Mouse (Mus musculus): Measurements from ENCODE around the gene Ddc. TPM values are rescaled to one million over a fixed set of nuclear protein-coding genes. Genes with fewer than 3 reads are reported as not detected.

Ddc gene
- polyA plus RNA-seq, 1 experiment from 2014 or later = 7.5 TPM

DNA sequence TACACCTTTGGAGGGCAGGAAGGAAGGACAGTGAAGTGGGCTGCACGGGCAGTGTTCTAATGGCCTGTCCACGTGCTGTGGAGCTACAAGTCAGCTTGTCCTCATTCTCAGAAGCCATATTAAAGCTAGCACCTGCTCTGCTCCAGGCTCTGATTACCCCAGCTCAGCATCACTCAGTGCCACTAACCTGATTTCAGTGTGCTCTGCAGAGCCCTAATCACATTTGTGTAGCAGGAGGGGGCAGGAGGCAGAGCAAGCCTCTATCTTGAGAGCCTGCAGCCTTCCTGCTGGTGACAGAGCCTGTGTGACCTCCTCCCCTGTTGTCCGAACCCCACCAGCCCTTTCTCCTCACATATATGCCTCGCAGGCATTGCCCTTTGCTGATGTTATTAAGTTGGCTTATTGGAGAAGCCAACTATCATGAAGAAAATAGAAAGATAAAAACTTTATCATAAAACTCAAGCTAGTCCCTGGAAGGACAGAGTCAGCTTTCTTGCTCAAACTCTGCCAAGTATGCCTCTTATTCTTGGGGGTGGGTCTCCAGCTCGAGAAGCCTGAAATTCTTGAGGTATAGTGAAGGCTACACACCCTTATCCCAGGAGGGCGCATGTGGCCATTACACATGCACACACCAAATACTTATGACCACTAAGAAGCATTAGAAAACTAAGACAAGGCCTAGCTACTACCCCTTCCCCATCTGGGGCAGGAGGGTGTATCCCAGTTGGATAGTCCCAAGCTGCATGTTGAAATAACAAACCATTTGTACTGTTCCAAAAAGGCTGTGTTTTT is 47.3 kb downstream of the Ddc start:
- Histone ChIP-seq H3K36me3 (ENCODE audit: control insufficient read depth, insufficient read depth, low read length) (no peaks in the 10 kb centered on the region; the same call in 1 of the 2 replicates), H3K27ac (ENCODE audit: low read depth, low read length) (no peak overlapping the region), H3K4me2 (ENCODE audit: low read depth) (no peak overlapping the region), H3K9ac (ENCODE audit: low read length) (no peak overlapping the region), H3K27me3 (ENCODE audit: control insufficient read depth, insufficient read depth, low read length) (no peaks in the 10 kb centered on the region), H3K4me3 (ENCODE audit: low read depth, low read length) (no peak overlapping the region), H3K4me1 (ENCODE audit: control insufficient read depth, insufficient read depth, low read length) (peaks cover 23% of the 10 kb centered on the region), H3K9me3 (ENCODE audit: control insufficient read depth, low read length) (no peaks in the 10 kb centered on the region)
- no peak for DNase-seq (ENCODE audit: low spot score)
- no peak for ATAC-seq (ENCODE audit: insufficient read depth, low FRiP score, low TSS enrichment)
- 70% methylated on average over 6 of the region's 6 CpGs for WGBS

DNA sequence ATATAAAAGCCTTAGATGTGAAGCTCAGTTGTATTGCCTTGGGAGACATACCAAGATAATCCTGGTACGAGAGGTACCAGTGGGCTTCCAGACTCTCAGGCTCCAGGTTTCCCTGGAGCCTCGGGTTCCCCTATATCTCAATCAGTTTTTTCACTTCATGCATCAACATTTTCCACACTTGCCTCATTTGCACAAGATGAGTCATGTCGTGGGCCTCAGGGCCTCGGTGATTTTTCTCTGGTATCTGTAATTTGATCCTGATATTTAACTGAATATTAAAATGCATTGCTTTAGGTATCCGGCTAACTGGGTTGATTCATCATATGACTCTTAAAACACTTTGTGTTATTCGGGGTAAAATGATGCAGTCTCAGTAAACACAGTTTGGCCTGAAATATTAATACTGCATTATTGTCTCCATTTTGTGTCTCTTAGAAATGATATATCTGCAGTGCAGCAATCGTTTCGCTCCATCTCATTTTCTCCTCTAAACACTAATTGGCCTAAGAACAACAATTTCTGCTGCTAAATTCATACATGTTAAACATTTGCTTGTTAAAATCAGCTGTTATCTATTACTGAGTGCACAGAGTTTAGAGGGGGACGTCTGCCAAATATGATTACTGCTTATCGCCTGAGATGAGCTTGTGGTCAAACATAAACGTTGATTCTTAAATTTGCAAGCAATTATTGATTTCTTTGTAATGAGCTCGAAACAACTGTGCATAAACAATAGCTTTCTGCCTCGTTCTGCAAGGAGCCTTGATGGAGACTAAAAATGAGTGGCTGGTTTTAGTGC is 48.2 kb downstream of the Ddc start:
- Histone ChIP-seq H3K27me3 (ENCODE audit: control insufficient read depth, insufficient read depth, low read length) (no peaks in the 10 kb centered on the region), H3K36me3 (ENCODE audit: control insufficient read depth, insufficient read depth, low read length) (no peaks in the 10 kb centered on the region), H3K9me3 (ENCODE audit: control insufficient read depth, low read length) (no peaks in the 10 kb centered on the region), H3K27ac (ENCODE audit: low read depth, low read length) (no peak overlapping the region), H3K9ac (ENCODE audit: low read length) (no peak overlapping the region), H3K4me3 (ENCODE audit: low read depth, low read length) (no peak overlapping the region), H3K4me1 (ENCODE audit: control insufficient read depth, insufficient read depth, low read length) (peaks cover 15% of the 10 kb centered on the region), H3K4me2 (ENCODE audit: low read depth) (no peak overlapping the region)
- DNase-seq (ENCODE audit: low spot score) = no peak
- ATAC-seq (ENCODE audit: insufficient read depth, low FRiP score, low TSS enrichment) = no peak
- WGBS = 79% methylated on average over 13 of the region's 13 CpGs

DNA sequence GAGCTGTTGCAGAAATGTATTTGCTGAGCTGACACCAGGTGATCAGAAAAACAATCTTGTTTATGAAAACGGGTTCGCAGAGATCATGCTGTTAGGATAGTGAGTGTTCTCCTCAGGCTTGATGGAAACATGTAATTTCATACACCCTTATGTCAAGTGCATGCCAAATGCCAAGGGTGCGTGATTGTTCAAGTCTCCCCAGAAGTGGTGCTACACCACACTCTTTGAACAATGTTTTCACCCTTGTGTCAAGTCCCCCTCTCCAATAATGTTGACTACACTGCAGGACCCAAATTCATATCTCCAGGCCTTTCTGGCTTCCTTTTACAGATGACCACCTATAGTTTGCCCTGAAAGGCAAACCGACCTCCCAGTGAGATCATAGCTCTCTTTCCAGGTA is 49.5 kb downstream of the Ddc start:
- DNase-seq (ENCODE audit: low spot score) (no peak), ATAC-seq (ENCODE audit: insufficient read depth, low FRiP score, low TSS enrichment) (no peak)
- Histone ChIP-seq H3K9me3 (ENCODE audit: control insufficient read depth, low read length) (no peaks in the 10 kb centered on the region), H3K4me2 (ENCODE audit: low read depth) (no peak overlapping the region), H3K27ac (ENCODE audit: low read depth, low read length) (no peak overlapping the region), H3K36me3 (ENCODE audit: control insufficient read depth, insufficient read depth, low read length) (no peaks in the 10 kb centered on the region), H3K4me1 (ENCODE audit: control insufficient read depth, insufficient read depth, low read length) (peaks cover 16% of the 10 kb centered on the region), H3K4me3 (ENCODE audit: low read depth, low read length) (no peak overlapping the region), H3K27me3 (ENCODE audit: control insufficient read depth, insufficient read depth, low read length) (no peaks in the 10 kb centered on the region), H3K9ac (ENCODE audit: low read length) (no peak overlapping the region)
- WGBS = 93% methylated on average over 4 of the region's 4 CpGs

DNA sequence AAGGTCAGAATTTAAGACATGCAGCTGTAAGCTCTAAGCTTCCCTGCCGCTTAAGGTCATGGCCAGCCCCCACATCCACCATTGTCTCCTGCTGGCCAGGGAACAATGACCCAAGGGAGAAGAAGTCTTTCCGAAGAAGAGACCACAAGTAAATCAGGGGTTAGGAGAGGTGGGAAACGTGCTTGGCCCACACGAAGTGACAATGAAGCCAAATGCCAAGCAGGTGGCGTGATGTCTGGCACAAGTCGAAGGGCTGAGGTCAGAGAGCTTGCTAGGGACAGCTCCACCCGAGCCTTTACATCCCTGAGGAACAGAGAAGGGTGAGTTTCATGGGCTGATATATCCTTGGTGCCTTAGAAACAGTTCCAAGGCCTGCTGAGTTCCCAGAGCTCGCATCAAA is 52.9 kb downstream of the Ddc start:
- H3K9me3 ChIP-seq (ENCODE audit: control insufficient read depth, low read length) = no peaks in the 10 kb centered on the region
- ATAC-seq (ENCODE audit: insufficient read depth, low FRiP score, low TSS enrichment) = no peak
- 50% methylated on average over 8 of the region's 8 CpGs for WGBS
- H3K9ac ChIP-seq (ENCODE audit: low read length) = no peak overlapping the region
- no peak for DNase-seq (ENCODE audit: low spot score)
- no peak overlapping the region for H3K4me2 ChIP-seq (ENCODE audit: low read depth)
- no peak overlapping the region for H3K4me3 ChIP-seq (ENCODE audit: low read depth, low read length)
- no peaks in the 10 kb centered on the region for H3K36me3 ChIP-seq (ENCODE audit: control insufficient read depth, insufficient read depth, low read length)
- peaks cover 8% of the 10 kb centered on the region for H3K4me1 ChIP-seq (ENCODE audit: control insufficient read depth, insufficient read depth, low read length)
- H3K27me3 ChIP-seq (ENCODE audit: control insufficient read depth, insufficient read depth, low read length) = no peaks in the 10 kb centered on the region
- H3K27ac ChIP-seq (ENCODE audit: low read depth, low read length) = peak overlapping the region; percentile 17; the same call in 1 of the 2 replicates

DNA sequence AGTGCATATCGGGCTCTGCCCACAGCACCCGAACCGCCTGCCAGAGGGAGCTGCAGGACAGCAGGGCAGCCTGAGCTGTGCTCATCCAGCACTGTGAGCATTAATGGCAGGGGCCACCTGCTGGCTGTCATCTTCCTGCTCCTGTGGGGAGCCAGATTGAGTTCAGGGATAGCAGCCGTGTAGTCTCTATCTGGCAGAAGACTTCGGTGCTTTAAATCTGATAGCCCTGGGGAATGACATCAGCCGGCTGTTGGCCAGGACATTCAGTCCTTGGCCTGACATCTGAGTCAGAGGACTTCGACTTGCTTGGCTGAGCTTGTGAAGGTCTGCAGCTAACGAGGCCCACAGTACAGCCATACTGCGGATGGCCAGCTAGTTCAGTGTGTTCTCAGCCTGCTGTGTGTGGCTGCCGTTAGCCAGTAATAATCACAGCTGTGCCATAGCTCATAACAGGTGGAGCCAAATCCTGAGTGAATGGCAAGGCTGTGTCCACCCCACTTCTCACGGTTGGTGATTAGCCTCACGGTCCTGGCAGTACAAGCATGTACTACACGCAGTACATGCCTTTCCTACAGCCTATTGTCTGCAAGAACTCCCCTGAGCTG is 53.5 kb downstream of the Ddc start:
- WGBS = 38% methylated on average over 13 of the region's 13 CpGs
- no peak overlapping the region for H3K4me2 ChIP-seq (ENCODE audit: low read depth)
- ATAC-seq (ENCODE audit: insufficient read depth, low FRiP score, low TSS enrichment) (peak; percentile 58; the same call in 1 of the 2 replicates), DNase-seq (ENCODE audit: low spot score) (peak; percentile 44)
- 0 out of 2 replicates have a peak overlapping the region, but pooled peaks have one; percentile 7 for H3K9ac ChIP-seq (ENCODE audit: low read length)
- no peaks in the 10 kb centered on the region for H3K9me3 ChIP-seq (ENCODE audit: control insufficient read depth, low read length)
- H3K27me3 ChIP-seq (ENCODE audit: control insufficient read depth, insufficient read depth, low read length) = no peaks in the 10 kb centered on the region
- no peak overlapping the region for H3K4me3 ChIP-seq (ENCODE audit: low read depth, low read length)
- H3K4me1 ChIP-seq (ENCODE audit: control insufficient read depth, insufficient read depth, low read length) = peaks cover 8% of the 10 kb centered on the region
- no peaks in the 10 kb centered on the region for H3K36me3 ChIP-seq (ENCODE audit: control insufficient read depth, insufficient read depth, low read length)
- H3K27ac ChIP-seq (ENCODE audit: low read depth, low read length) = peak overlapping the region; percentile 17; the same call in 1 of the 2 replicates

DNA sequence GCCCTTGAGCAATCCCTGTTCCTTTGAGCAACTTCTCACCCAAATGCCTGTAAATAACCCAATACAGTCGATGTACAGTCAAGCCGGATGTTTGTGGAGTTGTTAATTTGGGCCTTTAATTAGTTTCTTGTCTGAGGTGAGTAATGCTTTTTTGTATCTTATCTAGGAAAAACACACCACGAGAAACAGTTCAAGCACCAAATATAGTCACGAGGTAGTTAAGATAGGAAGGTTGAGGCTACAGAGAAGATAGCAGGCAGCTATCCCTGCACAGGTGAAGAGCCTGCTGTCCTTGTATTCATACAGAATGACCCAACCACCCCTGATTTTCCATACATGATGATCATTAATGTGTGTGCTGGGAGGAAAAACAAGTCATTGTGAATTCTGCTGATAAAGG is 56.4 kb downstream of the Ddc start:
- DNase-seq (ENCODE audit: low spot score) (no peak), ATAC-seq (ENCODE audit: insufficient read depth, low FRiP score, low TSS enrichment) (no peak)
- no peak overlapping the region for H3K4me3 ChIP-seq (ENCODE audit: low read depth, low read length)
- H3K9me3 ChIP-seq (ENCODE audit: control insufficient read depth, low read length) = no peaks in the 10 kb centered on the region
- H3K36me3 ChIP-seq (ENCODE audit: control insufficient read depth, insufficient read depth, low read length) = no peaks in the 10 kb centered on the region
- H3K4me1 ChIP-seq (ENCODE audit: control insufficient read depth, insufficient read depth, low read length) = peaks cover 13% of the 10 kb centered on the region
- no peak overlapping the region for H3K27ac ChIP-seq (ENCODE audit: low read depth, low read length)
- no peaks in the 10 kb centered on the region for H3K27me3 ChIP-seq (ENCODE audit: control insufficient read depth, insufficient read depth, low read length)
- 91% methylated on average over 4 of the region's 4 CpGs for WGBS
- H3K4me2 ChIP-seq (ENCODE audit: low read depth) = no peak overlapping the region
- H3K9ac ChIP-seq (ENCODE audit: low read length) = no peak overlapping the region

DNA sequence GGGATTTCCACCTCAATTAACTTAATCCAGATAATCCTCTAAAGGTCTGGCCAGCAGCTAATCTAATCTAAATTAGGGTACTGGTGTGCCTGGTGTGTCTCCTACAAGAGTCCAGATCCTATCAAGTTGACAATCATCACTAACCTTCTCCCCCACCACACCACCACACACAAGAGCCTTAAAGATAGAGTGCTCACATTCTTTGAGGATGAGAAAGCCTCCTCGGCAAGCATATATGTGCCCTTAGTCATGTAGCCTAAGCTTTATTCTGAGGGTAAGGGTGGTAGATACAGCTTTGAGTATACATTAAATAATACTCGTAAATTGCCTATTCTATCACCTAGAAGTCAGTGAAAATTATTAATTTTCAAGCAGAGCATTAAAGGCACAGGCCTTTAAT is 57.2 kb downstream of the Ddc start:
- no peak overlapping the region for H3K27ac ChIP-seq (ENCODE audit: low read depth, low read length)
- H3K36me3 ChIP-seq (ENCODE audit: control insufficient read depth, insufficient read depth, low read length) = no peaks in the 10 kb centered on the region
- ATAC-seq (ENCODE audit: insufficient read depth, low FRiP score, low TSS enrichment) = no peak
- no peak overlapping the region for H3K9ac ChIP-seq (ENCODE audit: low read length)
- H3K4me3 ChIP-seq (ENCODE audit: low read depth, low read length) = no peak overlapping the region
- H3K27me3 ChIP-seq (ENCODE audit: control insufficient read depth, insufficient read depth, low read length) = no peaks in the 10 kb centered on the region
- no peak overlapping the region for H3K4me2 ChIP-seq (ENCODE audit: low read depth)
- WGBS = 87% methylated on average over 2 of the region's 2 CpGs
- H3K4me1 ChIP-seq (ENCODE audit: control insufficient read depth, insufficient read depth, low read length) = peaks cover 13% of the 10 kb centered on the region
- DNase-seq (ENCODE audit: low spot score) = no peak
- no peaks in the 10 kb centered on the region for H3K9me3 ChIP-seq (ENCODE audit: control insufficient read depth, low read length)

DNA sequence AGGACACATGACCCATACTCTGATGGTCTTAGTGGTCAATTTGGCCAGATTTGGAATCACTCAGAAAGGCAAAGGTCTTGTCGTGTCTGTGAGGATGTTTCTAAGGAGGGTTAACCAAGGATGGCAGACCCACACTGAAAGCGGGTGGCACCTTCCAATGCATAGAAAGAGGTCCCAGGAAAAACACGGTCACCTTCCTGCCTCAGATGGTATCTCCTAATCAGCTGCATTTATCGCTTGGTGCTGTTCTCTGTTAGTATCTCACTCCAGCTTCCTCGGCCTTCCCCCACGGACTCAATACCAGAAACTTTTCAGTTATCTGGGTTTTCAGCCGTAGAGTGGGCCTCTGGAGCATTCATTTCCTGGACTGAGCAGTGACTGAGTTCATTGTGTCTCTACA is 58.1 kb downstream of the Ddc start:
- H3K9me3 ChIP-seq (ENCODE audit: control insufficient read depth, low read length) = no peaks in the 10 kb centered on the region
- H3K27me3 ChIP-seq (ENCODE audit: control insufficient read depth, insufficient read depth, low read length) = no peaks in the 10 kb centered on the region
- no peak overlapping the region for H3K27ac ChIP-seq (ENCODE audit: low read depth, low read length)
- ATAC-seq (ENCODE audit: insufficient read depth, low FRiP score, low TSS enrichment) (no peak), DNase-seq (ENCODE audit: low spot score) (no peak)
- WGBS = 87% methylated on average over 7 of the region's 7 CpGs
- no peak overlapping the region for H3K4me3 ChIP-seq (ENCODE audit: low read depth, low read length)
- H3K4me2 ChIP-seq (ENCODE audit: low read depth) = no peak overlapping the region
- H3K4me1 ChIP-seq (ENCODE audit: control insufficient read depth, insufficient read depth, low read length) = peaks cover 13% of the 10 kb centered on the region
- H3K36me3 ChIP-seq (ENCODE audit: control insufficient read depth, insufficient read depth, low read length) = no peaks in the 10 kb centered on the region
- no peak overlapping the region for H3K9ac ChIP-seq (ENCODE audit: low read length)
